ENCODE assay signal across 8 mouse cellular contexts in genomic region chr9:22086012-22086411, GRCm38 (mm10). TPM values are rescaled to one million over a fixed set of nuclear protein-coding genes. Genes with fewer than 3 reads are reported as not detected.
A peak's percentile ranks its signal among the peaks of the same experiment; 100 is the strongest.
DNase-seq lines count a peak whose midpoint lies in the region; ATAC-seq and TF ChIP-seq lines count a peak whose summit lies in the region.

No protein-coding gene starts in this region.

- peaks cover 7% of the 10 kb centered on the region for H3K36me3 ChIP-seq in megakaryocyte, embryonic 14.5 days (replicated peaks; ENCODE audit: low read length)
- no peaks in the 10 kb centered on the region for H3K36me3 ChIP-seq in limb, embryonic 15.5 days
- no peaks in the 10 kb centered on the region for H3K36me3 ChIP-seq in stomach, embryonic 16.5 days (ENCODE audit: control insufficient read depth, insufficient read depth, low read length)

- H3K4me2 ChIP-seq in limb, embryonic 15.5 days = peak overlapping the region; percentile 74
- H3K4me2 ChIP-seq in stomach, embryonic 16.5 days (ENCODE audit: low read depth, low read length) = peak overlapping the region; percentile 75

- WGBS in cerebellum, adult 2 months = 79% methylated on average over 6 of the region's 6 CpGs
- 69% methylated on average over 6 of the region's 6 CpGs for WGBS in limb, embryonic 15.5 days
- 50% methylated on average over 6 of the region's 6 CpGs for WGBS in stomach, embryonic 16.5 days

- no peaks in the 10 kb centered on the region for H3K27me3 ChIP-seq in cerebellum, adult 2 months (ENCODE audit: control insufficient read depth, insufficient read depth, low read length)
- H3K27me3 ChIP-seq in megakaryocyte, embryonic 14.5 days (replicated peaks) = peaks cover 7% of the 10 kb centered on the region
- H3K27me3 ChIP-seq in limb, embryonic 15.5 days = no peaks in the 10 kb centered on the region
- no peaks in the 10 kb centered on the region for H3K27me3 ChIP-seq in stomach, embryonic 16.5 days (ENCODE audit: control insufficient read depth, insufficient read depth, low read length)

- H3K27ac ChIP-seq in cerebellum, adult 2 months (ENCODE audit: insufficient read depth, low read length) = no peak overlapping the region
- H3K27ac ChIP-seq in limb, embryonic 15.5 days = peak overlapping the region; percentile 88
- H3K27ac ChIP-seq in stomach, embryonic 16.5 days (ENCODE audit: low read length) = peak overlapping the region; percentile 94

- no peak for ATAC-seq in megakaryocyte, adult 5-6 weeks (ENCODE audit: poor library complexity, severe bottlenecking)
- no peak for ATAC-seq in limb, embryonic 15.5 days (ENCODE audit: insufficient number of reproducible peaks, low FRiP score, low TSS enrichment, low read depth)
- peak; percentile 38; the same call in 1 of the 2 replicates for ATAC-seq in stomach, embryonic 16.5 days (ENCODE audit: insufficient read depth, low FRiP score)

- peaks cover 8% of the 10 kb centered on the region; the same call in 1 of the 2 replicates for H3K4me1 ChIP-seq in cerebellum, adult 2 months (ENCODE audit: control insufficient read depth, insufficient read depth, low read length)
- peaks cover 34% of the 10 kb centered on the region for H3K4me1 ChIP-seq in megakaryocyte, embryonic 14.5 days
- H3K4me1 ChIP-seq in limb, embryonic 15.5 days = peaks cover 13% of the 10 kb centered on the region; the same call in 1 of the 2 replicates
- H3K4me1 ChIP-seq in stomach, embryonic 16.5 days (ENCODE audit: control insufficient read depth, insufficient read depth, low read length) = peaks cover 8% of the 10 kb centered on the region; the same call in 1 of the 2 replicates

- peak overlapping the region; percentile 64 for H3K9ac ChIP-seq in limb, embryonic 15.5 days
- peak overlapping the region; percentile 83 for H3K9ac ChIP-seq in stomach, embryonic 16.5 days (ENCODE audit: low read length)

- no peak for TF ChIP-seq CTCF in cerebellum, adult 2 months (IDR thresholded peaks at IDR 0.05; ENCODE audit: borderline replicate concordance, insufficient read depth, low read depth, low read length)

- TF ChIP-seq POLR2A in cerebellum, adult 2 months (IDR thresholded peaks at IDR 0.05; ENCODE audit: borderline replicate concordance, insufficient read depth, low read length) = no peak

- no peak for DNase-seq in cerebellum, adult 2 months
- DNase-seq in cerebellum, postnatal 14 days = no peak
- no peak for DNase-seq in adrenal gland, postnatal 4 days (ENCODE audit: low spot score in 2 of 2)
- DNase-seq in adrenal gland, postnatal 36 days = no peak

- peak overlapping the region; percentile 78 for H3K4me3 ChIP-seq in cerebellum, adult 2 months (replicated peaks; ENCODE audit: insufficient read depth, low read depth, low read length)
- peak overlapping the region; percentile 98 for H3K4me3 ChIP-seq in megakaryocyte, embryonic 14.5 days (replicated peaks)
- peak overlapping the region; percentile 84 for H3K4me3 ChIP-seq in limb, embryonic 15.5 days
- H3K4me3 ChIP-seq in stomach, embryonic 16.5 days (replicated peaks; ENCODE audit: low read length) = peak overlapping the region; percentile 88

- no peaks in the 10 kb centered on the region for H3K9me3 ChIP-seq in megakaryocyte, embryonic 14.5 days
- no peaks in the 10 kb centered on the region for H3K9me3 ChIP-seq in limb, embryonic 15.5 days
- H3K9me3 ChIP-seq in stomach, embryonic 16.5 days (replicated peaks; ENCODE audit: control insufficient read depth, low read length) = no peaks in the 10 kb centered on the region

RNA-seq across cellular contexts. Expression of gene Ecsit, which starts 0.8 kb away (rescaled TPM):
- polyA plus RNA-seq in cerebellum, adult 2 months (2012; rRNA removed) = 85.2 and 90.2 TPM in 2 replicates
- 7.2 and 16.8 TPM in 2 replicates for polyA plus RNA-seq in megakaryocyte, embryonic 14.5 days (2012; ENCODE audit: insufficient read depth, low replicate concordance)
- total RNA-seq in megakaryocyte, adult 5-6 weeks (2015) = 3.9 and 5.0 TPM in 2 replicates
- total RNA-seq in megakaryocyte, adult 5-6 weeks (2017) = 10.8 and 11.1 TPM in 2 replicates
- 38.4 and 39.6 TPM in 2 replicates for polyA plus RNA-seq in limb, embryonic 15.5 days (2015; fragmentation: Nextera tagmentation; extraction: Ambion mirVana)
- polyA plus RNA-seq in stomach, embryonic 16.5 days (2015; fragmentation: Nextera tagmentation; extraction: Ambion mirVana) = 43.5 and 43.9 TPM in 2 replicates
- 10 to 100 TPM; 37.4 to 39.2 TPM for total RNA-seq in adrenal gland, postnatal 4 days (2021)
- 10 to 100 TPM; 51.6 to 63.7 TPM for total RNA-seq in adrenal gland, postnatal 36 days (2021)

RNA-seq across cellular contexts. Expression of gene Cnn1, which starts 13.0 kb away (rescaled TPM):
- polyA plus RNA-seq in cerebellum, adult 2 months (2012; rRNA removed) = 1.6 and 1.8 TPM in 2 replicates
- not detected in 2 replicates for polyA plus RNA-seq in megakaryocyte, embryonic 14.5 days (2012; ENCODE audit: insufficient read depth, low replicate concordance)
- not detected in 2 replicates for total RNA-seq in megakaryocyte, adult 5-6 weeks (2015)
- total RNA-seq in megakaryocyte, adult 5-6 weeks (2017) = not detected in 2 replicates
- polyA plus RNA-seq in limb, embryonic 15.5 days (2015; fragmentation: Nextera tagmentation; extraction: Ambion mirVana) = 3.1 and 4.2 TPM in 2 replicates
- 505 and 582 TPM in 2 replicates for polyA plus RNA-seq in stomach, embryonic 16.5 days (2015; fragmentation: Nextera tagmentation; extraction: Ambion mirVana)
- 1 to 10 TPM in 1 of 2 experiments, under 1 TPM in 1; 0.81 to 1.6 TPM for total RNA-seq in adrenal gland, postnatal 4 days (2021)
- 1 to 10 TPM; 1.5 TPM for total RNA-seq in adrenal gland, postnatal 36 days (2021)

RNA-seq across cellular contexts. Expression of gene Zfp653, which starts 14.8 kb away (rescaled TPM):
- polyA plus RNA-seq in cerebellum, adult 2 months (2012; rRNA removed) = 45.4 and 48.3 TPM in 2 replicates
- polyA plus RNA-seq in megakaryocyte, embryonic 14.5 days (2012; ENCODE audit: insufficient read depth, low replicate concordance) = 10.8 and 17.6 TPM in 2 replicates
- 4.4 and 6.1 TPM in 2 replicates for total RNA-seq in megakaryocyte, adult 5-6 weeks (2015)
- total RNA-seq in megakaryocyte, adult 5-6 weeks (2017) = 6.2 and 8.6 TPM in 2 replicates
- 9.6 and 10.9 TPM in 2 replicates for polyA plus RNA-seq in limb, embryonic 15.5 days (2015; fragmentation: Nextera tagmentation; extraction: Ambion mirVana)
- 11.2 and 11.7 TPM in 2 replicates for polyA plus RNA-seq in stomach, embryonic 16.5 days (2015; fragmentation: Nextera tagmentation; extraction: Ambion mirVana)
- 10 to 100 TPM; 14.5 to 16.5 TPM for total RNA-seq in adrenal gland, postnatal 4 days (2021)
- total RNA-seq in adrenal gland, postnatal 36 days (2021) = 10 to 100 TPM; 10.2 to 10.3 TPM

RNA-seq across cellular contexts. Expression of gene Gm49318, which starts 15.0 kb away (rescaled TPM):
- not detected in 2 replicates for polyA plus RNA-seq in cerebellum, adult 2 months (2012; rRNA removed)
- polyA plus RNA-seq in megakaryocyte, embryonic 14.5 days (2012; ENCODE audit: insufficient read depth, low replicate concordance) = not detected in 2 replicates
- not detected in 2 replicates for total RNA-seq in megakaryocyte, adult 5-6 weeks (2015)
- not detected in 2 replicates for total RNA-seq in megakaryocyte, adult 5-6 weeks (2017)
- not detected in 2 replicates for polyA plus RNA-seq in limb, embryonic 15.5 days (2015; fragmentation: Nextera tagmentation; extraction: Ambion mirVana)
- polyA plus RNA-seq in stomach, embryonic 16.5 days (2015; fragmentation: Nextera tagmentation; extraction: Ambion mirVana) = not detected in 2 replicates
- not detected for total RNA-seq in adrenal gland, postnatal 4 days (2021)
- total RNA-seq in adrenal gland, postnatal 36 days (2021) = under 1 TPM in 1 of 2 experiments, not detected in 1; 0.56 TPM

RNA-seq across cellular contexts. Expression of gene Elof1, which starts 31.0 kb away (rescaled TPM):
- polyA plus RNA-seq in cerebellum, adult 2 months (2012; rRNA removed) = 125 and 130 TPM in 2 replicates
- 75.4 and 147 TPM in 2 replicates for polyA plus RNA-seq in megakaryocyte, embryonic 14.5 days (2012; ENCODE audit: insufficient read depth, low replicate concordance)
- total RNA-seq in megakaryocyte, adult 5-6 weeks (2015) = 85.2 and 95.7 TPM in 2 replicates
- total RNA-seq in megakaryocyte, adult 5-6 weeks (2017) = 29.7 and 42.0 TPM in 2 replicates
- polyA plus RNA-seq in limb, embryonic 15.5 days (2015; fragmentation: Nextera tagmentation; extraction: Ambion mirVana) = 164 and 173 TPM in 2 replicates
- polyA plus RNA-seq in stomach, embryonic 16.5 days (2015; fragmentation: Nextera tagmentation; extraction: Ambion mirVana) = 152 and 158 TPM in 2 replicates
- total RNA-seq in adrenal gland, postnatal 4 days (2021) = 10 to 100 TPM; 74.2 to 78.4 TPM
- total RNA-seq in adrenal gland, postnatal 36 days (2021) = 10 to 100 TPM; 73.7 to 78.1 TPM

Comparison
In these comparisons a context has a peak if more than half of its experiments do, and no peak if none do; other contexts are left out.
1. RNA of gene Cnn1, which starts 13.0 kb away (polyA plus RNA-seq): 505 to 582 TPM in stomach, embryonic 16.5 days; 3.1 to 4.2 TPM in limb, embryonic 15.5 days, 1.6 to 1.8 TPM in cerebellum, adult 2 months and not detected in megakaryocyte, embryonic 14.5 days; every median in the first group is over 10 times any median in the second.
2. Peak in every context shown above with its lines, with median percentiles within 50 percentile points of each other: H3K4me3 ChIP-seq.